Mouse (Mus musculus): Measurements from ENCODE around the gene Fpgs. TPM values are rescaled to one million over a fixed set of nuclear protein-coding genes. Genes with fewer than 3 reads are reported as not detected.

Gene Fpgs
- polyA plus RNA-seq, 2 experiments = 21.6 to 45.3 TPM

DNA sequence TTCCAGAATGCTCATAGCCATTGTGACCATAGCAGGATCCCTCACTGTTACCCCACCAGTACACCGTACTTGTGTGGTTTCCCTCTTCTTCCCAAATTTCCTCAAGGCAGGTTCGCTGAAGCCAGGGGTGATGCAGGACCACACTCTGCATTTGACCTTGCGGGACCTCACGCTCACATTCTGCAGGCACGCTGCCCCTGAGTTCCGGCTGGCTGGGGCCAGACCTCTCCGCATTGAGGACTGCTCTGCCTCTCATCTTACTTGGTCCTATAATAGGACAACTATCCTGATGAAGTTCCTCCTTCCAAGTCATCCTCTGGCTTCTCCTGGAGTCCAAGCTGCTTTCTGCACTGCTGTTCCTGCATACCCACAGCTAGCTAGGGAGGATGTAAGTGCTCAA is 67.3 kb downstream of the Fpgs start:
- no peaks in the 10 kb centered on the region for H3K27me3 ChIP-seq (ENCODE audit: control insufficient read depth, insufficient read depth, low read length)
- H3K36me3 ChIP-seq (replicated peaks; ENCODE audit: control insufficient read depth, insufficient read depth, low read depth) = no peaks in the 10 kb centered on the region
- WGBS (ENCODE audit: insufficient replicate concordance) = 77% methylated on average over 7 of the region's 7 CpGs
- H3K4me2 ChIP-seq (ENCODE audit: low read depth) = no peak overlapping the region
- peaks cover 0 to 2% of the 10 kb centered on the region in 2 experiments; a peak in 1 of 4 replicates for H3K4me1 ChIP-seq (replicated peaks; ENCODE audit: control insufficient read depth in 2 of 2, insufficient read depth in 2 of 2, low read length in 1 of 2)
- no peak for TF ChIP-seq CTCF (IDR thresholded peaks at IDR 0.05; ENCODE audit: low read depth)
- TF ChIP-seq EP300 (IDR thresholded peaks at IDR 0.05; ENCODE audit: low read depth) = no peak
- no peak overlapping the region for H3K4me3 ChIP-seq (ENCODE audit: insufficient read depth in 1 of 2, low read depth in 2 of 2, low read length in 2 of 2)
- DNase-seq (ENCODE audit: low read depth in 3 of 3, low spot score in 3 of 3) (no peak), ATAC-seq (ENCODE audit: insufficient read depth) (no peak)
- H3K9me3 ChIP-seq (ENCODE audit: control insufficient read depth, low read length) = no peaks in the 10 kb centered on the region
- H3K9ac ChIP-seq (replicated peaks) = no peak overlapping the region
- H3K27ac ChIP-seq = no peak overlapping the region

DNA sequence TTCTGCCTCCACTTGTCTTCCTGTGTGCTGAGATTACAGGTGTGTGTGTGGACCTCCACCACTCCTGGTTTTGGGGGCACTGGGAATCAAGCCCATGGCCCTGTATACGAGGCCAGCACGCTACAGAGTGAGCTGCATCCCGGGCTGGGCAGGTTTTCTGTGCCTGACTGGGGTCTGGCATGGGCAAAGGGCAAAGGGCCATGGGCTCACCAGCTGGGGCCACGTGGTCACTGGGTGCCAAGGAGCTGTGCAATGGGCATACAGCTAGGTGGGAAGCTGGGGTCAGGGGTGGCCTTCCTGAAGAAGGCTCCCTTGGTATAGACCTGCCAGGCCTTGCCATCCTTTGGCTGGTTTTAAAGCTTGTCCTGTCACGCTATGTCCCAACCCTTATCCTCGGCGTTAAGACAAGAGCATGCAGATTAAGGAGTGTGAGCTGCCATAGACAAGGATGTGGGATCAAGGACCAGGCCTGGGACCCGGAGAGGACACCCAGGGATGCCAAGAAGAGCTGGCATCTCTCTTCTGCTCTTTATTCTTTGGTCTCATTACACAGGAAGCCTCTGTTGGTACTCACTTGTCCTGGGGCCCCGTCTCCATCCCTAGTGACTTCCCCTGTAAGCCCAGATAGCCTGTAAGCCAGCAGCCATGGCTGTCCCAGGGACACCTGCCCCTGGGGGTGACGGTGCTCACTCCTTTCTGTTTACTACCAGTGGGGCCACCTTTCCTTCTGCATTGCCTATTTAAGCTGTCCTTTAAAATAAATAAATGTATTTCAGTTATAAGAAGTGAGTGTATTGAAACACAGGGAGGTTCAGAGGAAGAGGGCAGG is 69.5 kb downstream of the Fpgs start:
- ATAC-seq (ENCODE audit: insufficient read depth) (no peak), DNase-seq (ENCODE audit: low read depth in 3 of 3, low spot score in 3 of 3) (no peak)
- no peak overlapping the region for H3K27ac ChIP-seq
- H3K9ac ChIP-seq (replicated peaks) = no peak overlapping the region
- 68% methylated on average over 10 of the region's 10 CpGs for WGBS (ENCODE audit: insufficient replicate concordance)
- peaks cover 0 to 2% of the 10 kb centered on the region in 2 experiments; a peak in 1 of 4 replicates for H3K4me1 ChIP-seq (replicated peaks; ENCODE audit: control insufficient read depth in 2 of 2, insufficient read depth in 2 of 2, low read length in 1 of 2)
- no peak overlapping the region for H3K4me3 ChIP-seq (ENCODE audit: insufficient read depth in 1 of 2, low read depth in 2 of 2, low read length in 2 of 2)
- H3K27me3 ChIP-seq (ENCODE audit: control insufficient read depth, insufficient read depth, low read length) = no peaks in the 10 kb centered on the region
- TF ChIP-seq CTCF (IDR thresholded peaks at IDR 0.05; ENCODE audit: low read depth) (no peak), EP300 (IDR thresholded peaks at IDR 0.05; ENCODE audit: low read depth) (no peak)
- H3K36me3 ChIP-seq (replicated peaks; ENCODE audit: control insufficient read depth, insufficient read depth, low read depth) = no peaks in the 10 kb centered on the region
- H3K4me2 ChIP-seq (ENCODE audit: low read depth) = no peak overlapping the region
- no peaks in the 10 kb centered on the region for H3K9me3 ChIP-seq (ENCODE audit: control insufficient read depth, low read length)

- no peaks in the 10 kb centered on the region for H3K9me3 ChIP-seq (ENCODE audit: control insufficient read depth, low read length)
- WGBS (ENCODE audit: insufficient replicate concordance) = 65% methylated on average over 5 of the region's 5 CpGs
- H3K4me2 ChIP-seq (ENCODE audit: low read depth) = no peak overlapping the region
- H3K9ac ChIP-seq (replicated peaks) = no peak overlapping the region
- no peak overlapping the region for H3K4me3 ChIP-seq (ENCODE audit: insufficient read depth in 1 of 2, low read depth in 2 of 2, low read length in 2 of 2)
- ATAC-seq (ENCODE audit: insufficient read depth) (no peak), DNase-seq (ENCODE audit: low read depth in 3 of 3, low spot score in 3 of 3) (no peak)
- H3K27ac ChIP-seq = no peak overlapping the region
- H3K4me1 ChIP-seq (replicated peaks; ENCODE audit: control insufficient read depth in 2 of 2, insufficient read depth in 2 of 2, low read length in 1 of 2) = peaks cover 0 to 2% of the 10 kb centered on the region in 2 experiments; a peak in 1 of 4 replicates
- no peaks in the 10 kb centered on the region for H3K27me3 ChIP-seq (ENCODE audit: control insufficient read depth, insufficient read depth, low read length)
- no peak for TF ChIP-seq EP300 (IDR thresholded peaks at IDR 0.05; ENCODE audit: low read depth)
- TF ChIP-seq CTCF (IDR thresholded peaks at IDR 0.05; ENCODE audit: low read depth) = no peak
- H3K36me3 ChIP-seq (replicated peaks; ENCODE audit: control insufficient read depth, insufficient read depth, low read depth) = no peaks in the 10 kb centered on the region
These were observed 70.3 kb downstream of the Fpgs start for GRCm38 (mm10) chr2:32633660-32634059.

MicroRNA genes within 50 kb of the gene (microRNA counts, 519-probe panel; counts per million panel counts)
- microRNA mmu-miR-1954 = 69.9 counts per million
- 69.9 counts per million for microRNA mmu-miR-2861

Small RNAs within 50 kb of the gene (microRNA-seq; reads per million reads assigned to microRNA genes)
- not detected for gene Gm47291
- gene Mir1954 = not detected
- not detected for gene Mir2861
- not detected for gene Mir3960
- gene Mir8093 = not detected

Other genes with a start within 250 kb of the Fpgs start
- 0.88 and 1.0 TPM in 2 replicates for gene Fam102a, start 168.8 kb downstream of the Fpgs start, polyA plus RNA-seq (2012; rRNA removed)
- 0.91 and 1.1 TPM in 2 replicates for gene Fam102a, start 168.8 kb downstream of the Fpgs start, polyA plus RNA-seq (2014; fragmentation: Nextera tagmentation; extraction: Ambion mirVana)
- 53.5 and 61.6 TPM in 2 replicates for gene Dpm2, start 133.3 kb downstream of the Fpgs start, polyA plus RNA-seq (2012; rRNA removed)
- gene Dpm2, start 133.3 kb downstream of the Fpgs start, polyA plus RNA-seq (2014; fragmentation: Nextera tagmentation; extraction: Ambion mirVana) = 53.6 and 54.6 TPM in 2 replicates
- 0.11 TPM in 2 replicates for gene Pip5kl1, start 129.3 kb downstream of the Fpgs start, polyA plus RNA-seq (2012; rRNA removed)
- gene Pip5kl1, start 129.3 kb downstream of the Fpgs start, polyA plus RNA-seq (2014; fragmentation: Nextera tagmentation; extraction: Ambion mirVana) = not detected in 2 replicates
- not detected in 2 replicates for gene 9430097D07Rik, start 128.5 kb downstream of the Fpgs start, polyA plus RNA-seq (2012; rRNA removed)
- 0.06 TPM in 1 of 2 replicates, not detected in the other for gene 9430097D07Rik, start 128.5 kb downstream of the Fpgs start, polyA plus RNA-seq (2014; fragmentation: Nextera tagmentation; extraction: Ambion mirVana)
- gene St6galnac4, start 117.0 kb downstream of the Fpgs start, polyA plus RNA-seq (2012; rRNA removed) = 5.4 and 5.6 TPM in 2 replicates
- gene St6galnac4, start 117.0 kb downstream of the Fpgs start, polyA plus RNA-seq (2014; fragmentation: Nextera tagmentation; extraction: Ambion mirVana) = 6.2 and 6.8 TPM in 2 replicates
- gene St6galnac6, start 104.4 kb downstream of the Fpgs start, polyA plus RNA-seq (2012; rRNA removed) = 9.9 and 14.3 TPM in 2 replicates
- 3.2 and 4.4 TPM in 2 replicates for gene St6galnac6, start 104.4 kb downstream of the Fpgs start, polyA plus RNA-seq (2014; fragmentation: Nextera tagmentation; extraction: Ambion mirVana)
- 0.34 and 0.37 TPM in 2 replicates for gene Ak1, start 82.4 kb downstream of the Fpgs start, polyA plus RNA-seq (2012; rRNA removed)
- gene Ak1, start 82.4 kb downstream of the Fpgs start, polyA plus RNA-seq (2014; fragmentation: Nextera tagmentation; extraction: Ambion mirVana) = 0.44 and 0.59 TPM in 2 replicates
- gene Eng, start 57.5 kb downstream of the Fpgs start, polyA plus RNA-seq (2012; rRNA removed) = 15.4 and 17.6 TPM in 2 replicates
- 13.9 and 16.5 TPM in 2 replicates for gene Eng, start 57.5 kb downstream of the Fpgs start, polyA plus RNA-seq (2014; fragmentation: Nextera tagmentation; extraction: Ambion mirVana)
- 53.9 and 60.7 TPM in 2 replicates for gene Cdk9, start 8.9 kb upstream of the Fpgs start, polyA plus RNA-seq (2012; rRNA removed)
- 36.5 and 42.0 TPM in 2 replicates for gene Cdk9, start 8.9 kb upstream of the Fpgs start, polyA plus RNA-seq (2014; fragmentation: Nextera tagmentation; extraction: Ambion mirVana)
- gene Sh2d3c, start 16.9 kb upstream of the Fpgs start, polyA plus RNA-seq (2012; rRNA removed) = 4.7 and 5.8 TPM in 2 replicates
- gene Sh2d3c, start 16.9 kb upstream of the Fpgs start, polyA plus RNA-seq (2014; fragmentation: Nextera tagmentation; extraction: Ambion mirVana) = 3.5 and 5.1 TPM in 2 replicates
- 0.07 TPM in 1 of 2 replicates, not detected in the other for gene 6330409D20Rik, start 36.9 kb upstream of the Fpgs start, polyA plus RNA-seq (2012; rRNA removed)
- not detected in 2 replicates for gene 6330409D20Rik, start 36.9 kb upstream of the Fpgs start, polyA plus RNA-seq (2014; fragmentation: Nextera tagmentation; extraction: Ambion mirVana)
- gene Tor2a, start 53.1 kb upstream of the Fpgs start, polyA plus RNA-seq (2012; rRNA removed) = 21.2 and 30.7 TPM in 2 replicates
- 25.2 and 28.1 TPM in 2 replicates for gene Tor2a, start 53.1 kb upstream of the Fpgs start, polyA plus RNA-seq (2014; fragmentation: Nextera tagmentation; extraction: Ambion mirVana)
- gene Ttc16, start 71.5 kb upstream of the Fpgs start, polyA plus RNA-seq (2012; rRNA removed) = 0.18 and 0.22 TPM in 2 replicates
- gene Ttc16, start 71.5 kb upstream of the Fpgs start, polyA plus RNA-seq (2014; fragmentation: Nextera tagmentation; extraction: Ambion mirVana) = 0.09 and 0.10 TPM in 2 replicates
- 1.3 and 1.7 TPM in 2 replicates for gene Ptrh1, start 71.6 kb upstream of the Fpgs start, polyA plus RNA-seq (2012; rRNA removed)
- gene Ptrh1, start 71.6 kb upstream of the Fpgs start, polyA plus RNA-seq (2014; fragmentation: Nextera tagmentation; extraction: Ambion mirVana) = 1.9 and 2.2 TPM in 2 replicates
- gene Cfap157, start 80.3 kb upstream of the Fpgs start, polyA plus RNA-seq (2012; rRNA removed) = not detected in 2 replicates
- not detected in 2 replicates for gene Cfap157, start 80.3 kb upstream of the Fpgs start, polyA plus RNA-seq (2014; fragmentation: Nextera tagmentation; extraction: Ambion mirVana)
- 1.4 and 2.1 TPM in 2 replicates for gene Stxbp1, start 143.1 kb upstream of the Fpgs start, polyA plus RNA-seq (2012; rRNA removed)
- gene Stxbp1, start 143.1 kb upstream of the Fpgs start, polyA plus RNA-seq (2014; fragmentation: Nextera tagmentation; extraction: Ambion mirVana) = 2.3 and 2.6 TPM in 2 replicates
- gene Fam129b, start 172.0 kb upstream of the Fpgs start, polyA plus RNA-seq (2012; rRNA removed) = 5.7 and 5.9 TPM in 2 replicates
- gene Fam129b, start 172.0 kb upstream of the Fpgs start, polyA plus RNA-seq (2014; fragmentation: Nextera tagmentation; extraction: Ambion mirVana) = 2.7 and 2.9 TPM in 2 replicates

Measured in liver, embryonic 14.5 days (tissue).